Mouse (Mus musculus) midbrain, embryonic 10.5 days (tissue): ENCODE data around the gene Gla. TPM values are rescaled to one million over a fixed set of nuclear protein-coding genes. Genes with fewer than 3 reads are reported as not detected.

ENCODE experiments used
- DNase-seq: peaks from one replicate; pipeline ENCODE4 v3.0.0-alpha.2; 2017; ENCODE audit warnings: low spot score
- H3K27ac ChIP-seq: fragments of 300-500 bp; sonication (generic); replicated peaks from 2 replicates; pipeline ENCODE4 v1.5.1; 2016; ENCODE audit warnings: mild to moderate bottlenecking
- H3K27me3 ChIP-seq: fragments of 300-500 bp; sonication (generic); 2 replicates; pipeline ENCODE4 v1.6.1; 2016; ENCODE audit warnings: low read depth, mild to moderate bottlenecking; ENCODE audit not compliant: poor library complexity, severe bottlenecking
- H3K36me3 ChIP-seq: fragments of 300-500 bp; sonication (generic); 2 replicates; pipeline ENCODE4 v1.6.1; 2016; ENCODE audit warnings: mild to moderate bottlenecking, moderate library complexity
- H3K4me1 ChIP-seq: fragments of 300-500 bp; sonication (generic); 2 replicates; pipeline ENCODE4 v1.6.1; 2016
- H3K4me3 ChIP-seq: fragments of 300-500 bp; sonication (generic); 2 replicates; pipeline ENCODE4 v1.5.1; 2016; ENCODE audit warnings: mild to moderate bottlenecking, moderate library complexity
- H3K9me3 ChIP-seq: fragments of 300-500 bp; sonication (generic); replicated peaks from 2 replicates; pipeline ENCODE4 v1.6.1; 2016; ENCODE audit warnings: mild to moderate bottlenecking
- WGBS: fragments of 180-500 bp; shearing (Covaris S2); methylation state at CpG from one replicate; pipeline ENCODE4 v1.1.7; 2016; 5-methylcytosine and 5-hydroxymethylcytosine counted together
- polyA plus RNA-seq: library from polyadenylated mRNA; unstranded; fragments of >200 nt; fragmentation: Nextera tagmentation; extraction: Ambion mirVana; gene quantifications from 2 replicates; pipeline ENCODE4 v1.2.1, GENCODE M21; 2016

Gla gene
- polyA plus RNA-seq, 1 experiment from 2014 or later, result 9.2 TPM

GRCm38 (mm10) chrX:134582888-134583669 lies 17.8 kb downstream of the Gla start, which contains the start of gene Btk:
Gene Btk, minus strand, starts transcription at chrX:134583570.
- WGBS, result 85% methylated on average over 11 of the region's 11 CpGs
- H3K4me3 ChIP-seq, result no peak within 1 kb of the TSS

GRCm38 (mm10) chrX:134582270-134582669 lies 18.7 kb downstream of the Gla start:
- DNase-seq, result no peak
- Histone ChIP-seq H3K9me3 (no peaks in the 10 kb centered on the region), H3K4me1 (peaks cover 14% of the 10 kb centered on the region), H3K27me3 (peaks cover 18% of the 10 kb centered on the region; the same call in 1 of the 2 replicates), H3K36me3 (peaks cover 3% of the 10 kb centered on the region; the same call in 1 of the 2 replicates), H3K27ac (no peak overlapping the region), H3K4me3 (no peak overlapping the region)
- 81% methylated on average over 11 of the region's 11 CpGs for WGBS

More at GRCm38 (mm10) chrX:134582888-134583669, 17.8 kb downstream of the Gla start, which contains the start of gene Btk:
- Histone ChIP-seq H3K27me3 (peaks cover 18% of the 10 kb centered on the region; the same call in 1 of the 2 replicates), H3K4me1 (peaks cover 14% of the 10 kb centered on the region), H3K36me3 (peaks cover 11% of the 10 kb centered on the region), H3K9me3 (no peaks in the 10 kb centered on the region), H3K27ac (no peak within 1 kb of the TSS)
- DNase-seq, result no peak

GRCm38 (mm10) chrX:134580528-134581305 lies 20.2 kb downstream of the Gla start:
- peaks cover 18% of the 10 kb centered on the region; the same call in 1 of the 2 replicates for H3K27me3 ChIP-seq
- WGBS, result 85% methylated on average over 14 of the region's 14 CpGs
- DNase-seq, result no peak
- no peak overlapping the region for H3K27ac ChIP-seq
- 0 out of 2 replicates have a peak, but pooled peaks cover 5% of the 10 kb centered on the region for H3K4me1 ChIP-seq
- no peaks in the 10 kb centered on the region for H3K9me3 ChIP-seq
- H3K36me3 ChIP-seq, result no peaks in the 10 kb centered on the region
- no peak overlapping the region for H3K4me3 ChIP-seq

GRCm38 (mm10) chrX:134577896-134578295 lies 23.0 kb downstream of the Gla start:
- Histone ChIP-seq H3K27ac (no peak overlapping the region), H3K36me3 (no peaks in the 10 kb centered on the region), H3K4me3 (no peak overlapping the region), H3K4me1 (no peaks in the 10 kb centered on the region), H3K9me3 (no peaks in the 10 kb centered on the region), H3K27me3 (peaks cover 13% of the 10 kb centered on the region; the same call in 1 of the 2 replicates)
- 91% methylated on average over 4 of the region's 4 CpGs for WGBS
- no peak for DNase-seq

- Histone ChIP-seq H3K9me3 (no peaks in the 10 kb centered on the region), H3K27me3 (peaks cover 6% of the 10 kb centered on the region), H3K4me3 (no peak overlapping the region), H3K4me1 (no peaks in the 10 kb centered on the region), H3K27ac (no peak overlapping the region), H3K36me3 (no peaks in the 10 kb centered on the region)
- WGBS, result 87% methylated on average over 8 of the region's 8 CpGs
- DNase-seq, result no peak
These were observed 34.2 kb downstream of the Gla start for GRCm38 (mm10) chrX:134566536-134567222.

GRCm38 (mm10) chrX:134564326-134564725 lies 36.6 kb downstream of the Gla start:
- Histone ChIP-seq H3K4me1 (no peaks in the 10 kb centered on the region), H3K36me3 (no peaks in the 10 kb centered on the region), H3K4me3 (no peak overlapping the region), H3K9me3 (no peaks in the 10 kb centered on the region), H3K27me3 (peaks cover 6% of the 10 kb centered on the region), H3K27ac (no peak overlapping the region)
- WGBS, result 94% methylated on average over 4 of the region's 4 CpGs
- no peak for DNase-seq

GRCm38 (mm10) chrX:134554425-134554824 lies 46.5 kb downstream of the Gla start:
- no peaks in the 10 kb centered on the region for H3K27me3 ChIP-seq
- no peaks in the 10 kb centered on the region for H3K36me3 ChIP-seq
- DNase-seq, result no peak
- H3K4me3 ChIP-seq, result no peak overlapping the region
- H3K9me3 ChIP-seq, result no peaks in the 10 kb centered on the region
- 81% methylated on average over 6 of the region's 6 CpGs for WGBS
- H3K27ac ChIP-seq, result no peak overlapping the region
- no peaks in the 10 kb centered on the region for H3K4me1 ChIP-seq

GRCm38 (mm10) chrX:134553326-134553725 lies 47.6 kb downstream of the Gla start:
- Histone ChIP-seq H3K4me3 (no peak overlapping the region), H3K27me3 (no peaks in the 10 kb centered on the region), H3K4me1 (no peaks in the 10 kb centered on the region), H3K27ac (no peak overlapping the region), H3K9me3 (no peaks in the 10 kb centered on the region), H3K36me3 (no peaks in the 10 kb centered on the region)
- 89% methylated on average over 4 of the region's 4 CpGs for WGBS
- DNase-seq, result no peak

GRCm38 (mm10) chrX:134550903-134551302 lies 50.0 kb downstream of the Gla start:
- no peaks in the 10 kb centered on the region for H3K36me3 ChIP-seq
- DNase-seq, result peak; percentile 12
- 22% methylated on average over 5 of the region's 5 CpGs for WGBS

GRCm38 (mm10) chrX:134547330-134547729 lies 53.6 kb downstream of the Gla start:
- DNase-seq, result no peak
- no peaks in the 10 kb centered on the region for H3K9me3 ChIP-seq
- H3K36me3 ChIP-seq, result no peaks in the 10 kb centered on the region
- no peak overlapping the region for H3K4me3 ChIP-seq
- H3K4me1 ChIP-seq, result no peaks in the 10 kb centered on the region
- no peak overlapping the region for H3K27ac ChIP-seq
- 90% methylated on average over 4 of the region's 4 CpGs for WGBS
- no peaks in the 10 kb centered on the region for H3K27me3 ChIP-seq

More at GRCm38 (mm10) chrX:134550903-134551302, 50.0 kb downstream of the Gla start:
- Histone ChIP-seq H3K27me3 (no peaks in the 10 kb centered on the region), H3K9me3 (no peaks in the 10 kb centered on the region), H3K27ac (no peak overlapping the region), H3K4me3 (no peak overlapping the region), H3K4me1 (no peaks in the 10 kb centered on the region)

GRCm38 (mm10) chrX:134541955-134542308 lies 59.0 kb downstream of the Gla start:
- H3K36me3 ChIP-seq, result peaks cover 2% of the 10 kb centered on the region; the same call in 1 of the 2 replicates
- no peak for DNase-seq
- peak overlapping the region; percentile 91 for H3K27ac ChIP-seq
- no peaks in the 10 kb centered on the region for H3K4me1 ChIP-seq
- H3K4me3 ChIP-seq, result peak overlapping the region; percentile 69
- 16% methylated on average over 6 of the region's 6 CpGs for WGBS
- no peaks in the 10 kb centered on the region for H3K9me3 ChIP-seq
- H3K27me3 ChIP-seq, result no peaks in the 10 kb centered on the region; the same call in 1 of the 2 replicates
